Mouse (Mus musculus) left cerebral cortex, postnatal 14 days (tissue): ENCODE data around the gene Rac2. TPM values are rescaled to one million over a fixed set of nuclear protein-coding genes. Genes with fewer than 3 reads are reported as not detected.

Experiments used
- DNase-seq, 2 experiments: peaks; one replicate each; pipeline ENCODE4 v3.0.0; 2021 to 2022; ENCODE audit warnings: low spot score in 2 of 2, mixed read lengths in 1 of 2
- intact Hi-C: fragments of 180-260 bp; cut with DNase I; formaldehyde crosslinking; loops from one replicate; pipeline ENCODE4 v1.15.1; 2025
- total RNA-seq, 2 experiments: library from RNA; stranded (reverse); gene quantifications; 2 replicates each; pipeline ENCODE4 v1.2.3; 2021

Gene Rac2
- total RNA-seq, 2 experiments from 2014 or later: 2.3 to 4.6 TPM

DNA sequence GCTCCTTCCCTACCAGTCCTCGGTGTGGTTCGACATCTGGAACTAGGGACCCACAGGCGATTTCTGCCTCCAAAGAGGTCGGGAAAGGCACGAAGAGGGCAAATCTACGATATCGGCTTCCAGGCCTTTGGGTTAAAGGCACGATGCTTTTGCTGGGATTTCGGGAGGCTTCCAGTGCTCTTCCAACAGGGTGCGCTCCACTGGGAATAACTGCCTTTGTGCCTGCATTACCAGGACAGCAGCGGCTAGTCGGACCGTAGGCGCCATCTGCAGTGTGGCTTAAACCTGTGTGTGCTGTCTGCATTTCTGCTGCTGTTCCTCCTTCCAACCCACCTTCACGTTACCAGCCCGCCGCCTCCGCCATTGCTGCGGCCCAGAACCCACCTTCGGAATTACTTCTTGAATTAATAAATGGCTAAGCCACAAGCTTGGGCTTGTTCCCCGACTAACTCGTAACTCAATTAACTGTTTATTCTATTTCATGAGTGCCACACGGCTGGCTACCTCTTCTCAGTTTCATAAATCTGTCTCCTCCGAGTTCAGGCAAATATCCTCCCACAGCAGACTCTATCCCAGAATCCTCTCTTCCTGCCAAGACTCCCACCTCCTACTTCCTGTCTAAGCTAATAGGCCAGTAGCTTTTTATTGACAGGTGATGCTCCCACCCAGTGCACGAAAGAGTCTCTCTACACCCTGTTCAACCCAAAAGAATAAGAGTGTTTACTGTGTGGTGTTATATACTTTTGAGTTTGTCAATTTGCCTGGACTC, 17.9 kb downstream of the Rac2 start:
- no peak for DNase-seq
- intact Hi-C loops: no loop called here

DNA sequence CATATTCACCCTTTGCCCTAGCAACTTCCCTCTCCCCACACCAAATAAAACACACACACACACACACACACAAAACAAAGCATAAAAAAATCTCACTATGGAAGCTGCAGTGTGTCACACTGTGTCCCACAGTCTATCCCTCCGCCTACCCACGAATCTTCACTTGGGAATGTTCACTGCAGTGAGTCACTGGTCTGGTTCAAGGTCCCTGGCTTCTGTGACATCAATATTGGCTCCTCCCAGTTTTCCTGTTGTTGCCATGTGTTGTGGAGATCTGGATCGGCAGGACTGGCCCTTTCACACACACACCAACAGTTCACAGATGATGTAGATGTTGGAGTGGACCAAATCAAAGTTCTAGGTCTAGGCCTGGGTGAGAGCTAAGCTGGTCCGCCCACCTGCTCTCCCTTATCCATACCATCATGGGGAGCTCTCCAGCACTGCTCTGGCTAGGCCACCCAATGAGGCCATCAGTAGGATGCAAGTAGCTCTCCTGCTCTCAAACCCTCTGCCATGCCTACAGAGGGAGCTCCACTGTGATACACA, 23.3 kb downstream of the Rac2 start:
- DNase-seq: no peak
- intact Hi-C loops: no loop called here

DNA sequence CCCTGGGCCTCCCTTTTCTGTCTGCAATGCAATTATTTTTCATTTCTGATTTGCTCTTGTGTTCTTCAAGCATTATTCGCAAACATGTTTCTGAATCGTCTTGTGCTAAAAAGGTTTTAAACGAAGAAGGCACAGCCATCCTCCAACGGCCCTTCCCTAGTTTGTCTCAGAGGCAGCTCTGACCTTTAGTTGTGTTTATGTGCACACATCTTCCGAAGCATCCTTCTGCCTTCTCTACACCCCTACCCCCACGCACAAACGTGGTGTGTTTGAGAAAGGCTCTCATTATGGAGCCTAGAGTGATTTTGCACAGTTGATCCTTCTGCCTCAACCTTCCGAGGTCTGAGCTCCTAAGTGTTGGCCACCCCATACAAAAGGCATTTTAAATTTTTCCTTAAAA, 23.9 kb downstream of the Rac2 start:
- no peak for DNase-seq
- intact Hi-C loops: no loop called here

DNA sequence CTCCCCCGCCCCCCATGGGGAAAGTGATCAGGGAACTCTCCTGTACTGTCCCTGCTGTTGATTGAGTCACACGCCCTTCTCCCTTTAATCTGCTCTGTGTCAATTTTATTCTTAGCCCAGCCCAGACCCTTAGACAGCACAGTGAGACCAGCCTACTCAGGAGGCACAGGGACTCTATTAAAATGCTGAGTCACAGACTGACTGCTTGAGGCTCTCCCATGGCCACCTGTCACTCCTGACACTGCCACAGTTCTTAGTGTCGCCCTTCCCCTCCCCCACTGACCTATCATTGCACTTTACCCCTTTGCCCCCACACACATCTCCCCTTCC, 24.3 kb downstream of the Rac2 start:
- intact Hi-C loops: no loop called here
- no peak for DNase-seq

DNA sequence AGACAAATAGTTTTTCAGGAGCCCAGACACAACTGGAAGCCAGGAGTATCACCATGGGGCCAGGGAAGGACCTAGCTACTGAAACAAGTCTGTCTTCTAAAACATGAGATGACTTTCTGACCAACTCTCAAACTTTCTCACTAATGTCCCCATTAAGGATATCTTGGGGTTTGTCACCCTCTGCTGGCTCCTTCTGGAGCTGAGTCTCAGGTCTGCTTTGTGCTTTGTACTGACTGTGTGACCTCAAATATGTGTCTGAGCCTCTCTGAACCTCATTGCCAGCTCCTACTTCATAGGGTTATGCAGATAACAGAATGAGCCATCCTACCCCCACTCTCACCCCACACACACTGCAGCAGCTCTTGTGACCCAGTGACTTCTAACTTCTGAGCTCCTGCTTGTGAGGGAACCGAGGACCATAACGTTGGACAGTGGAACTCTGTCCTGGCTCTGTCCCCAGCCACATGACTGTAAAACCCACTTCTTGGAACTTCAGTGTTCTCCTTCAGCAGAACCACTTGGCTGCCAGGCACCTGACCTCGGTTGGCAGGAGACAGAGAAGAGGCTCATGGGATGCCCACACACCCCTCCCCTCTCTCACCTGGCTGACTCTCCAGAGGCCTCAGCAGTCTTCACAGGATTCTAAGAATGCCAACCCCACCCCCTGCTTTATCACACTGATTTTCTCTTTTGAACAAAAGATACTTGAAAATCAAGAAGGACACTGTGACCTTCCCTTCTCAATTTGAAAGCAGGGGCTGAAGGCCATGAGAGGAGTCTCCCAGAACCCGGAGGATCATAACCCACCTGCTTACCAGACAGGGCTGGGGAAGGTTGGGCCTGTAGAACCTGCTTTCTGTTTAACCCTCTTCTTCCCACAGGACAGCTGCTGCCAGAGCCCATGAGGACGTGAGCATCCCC, 24.9 kb downstream of the Rac2 start:
- peak in 1 of 2 experiments; percentile 46 for DNase-seq
- intact Hi-C loops: no loop called here

DNA sequence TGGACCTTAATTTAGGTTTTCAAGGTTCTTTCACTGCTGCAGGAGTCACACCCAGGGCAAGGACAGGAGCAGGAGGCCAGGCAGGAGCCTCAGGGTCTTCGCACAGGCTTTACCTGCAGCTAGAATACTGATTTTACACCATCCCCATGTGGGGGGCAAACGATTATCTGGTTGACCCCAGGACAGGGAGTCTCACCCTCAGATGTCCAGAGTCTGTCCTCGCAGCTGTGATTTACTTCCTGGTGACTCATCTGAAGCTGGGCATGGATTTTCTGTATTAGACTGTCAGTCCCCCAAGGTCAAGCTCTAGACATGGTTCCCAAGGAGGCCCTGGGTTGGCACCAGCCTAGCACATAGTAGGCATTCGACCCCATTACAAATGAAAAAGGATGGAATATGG, 26.5 kb downstream of the Rac2 start:
- intact Hi-C loops: no loop called here
- DNase-seq: no peak

DNA sequence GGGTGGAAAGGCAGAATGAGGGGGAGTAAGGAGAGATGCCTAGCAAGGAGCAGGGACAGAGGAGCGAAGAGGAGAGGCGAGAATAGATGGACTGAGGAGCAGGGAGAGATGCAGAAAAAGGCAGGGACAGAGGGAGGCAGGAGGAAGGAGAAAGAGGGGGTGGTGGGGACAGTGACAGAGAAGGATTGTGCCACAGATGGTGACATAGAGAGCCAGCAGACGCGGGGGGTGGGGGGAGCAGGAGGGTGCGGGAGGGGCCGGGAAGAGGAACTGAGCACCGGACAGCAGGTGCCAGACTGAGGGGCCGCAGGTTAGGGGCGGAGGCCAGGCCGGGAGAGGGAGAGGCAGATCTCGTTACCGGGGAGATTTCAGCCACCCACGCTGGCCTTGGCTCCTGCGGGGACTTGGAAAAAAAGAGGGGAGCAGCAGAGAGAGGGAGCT, 28.0 kb downstream of the Rac2 start, which contains the start of gene Sstr3:
TSS of gene Sstr3 (minus strand) at position 125 of the 441 bp plus-strand sequence.
- intact Hi-C loops: loop anchor here (5.0 kb wide), 1 partner anchor 38 kb away; no protein-coding TSS in a partner anchor
- DNase-seq: peak; percentile 40 to 68

DNA sequence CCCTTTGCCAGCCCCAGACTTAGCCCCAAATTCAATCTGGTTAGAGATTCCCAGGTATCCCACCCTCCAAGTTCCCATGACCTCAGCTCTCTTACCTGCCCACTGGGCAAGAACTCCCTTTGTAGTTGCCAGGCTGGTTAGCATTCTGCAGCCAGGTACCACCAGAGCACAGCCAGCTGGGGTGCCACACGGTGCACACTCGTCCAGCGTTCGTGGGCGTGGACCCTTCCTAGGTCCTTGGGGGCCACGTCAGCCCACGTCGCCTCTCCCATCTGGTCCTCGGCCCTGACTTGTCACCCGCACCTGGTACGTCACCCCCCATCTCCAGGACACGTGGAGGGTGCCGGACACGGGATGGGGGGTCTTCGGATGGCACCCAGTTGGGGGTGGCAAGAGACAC, 28.5 kb downstream of the Rac2 start:
- DNase-seq: no peak
- intact Hi-C loops: loop anchor here (5.0 kb wide), 1 partner anchor 38 kb away; no protein-coding TSS in a partner anchor

DNA sequence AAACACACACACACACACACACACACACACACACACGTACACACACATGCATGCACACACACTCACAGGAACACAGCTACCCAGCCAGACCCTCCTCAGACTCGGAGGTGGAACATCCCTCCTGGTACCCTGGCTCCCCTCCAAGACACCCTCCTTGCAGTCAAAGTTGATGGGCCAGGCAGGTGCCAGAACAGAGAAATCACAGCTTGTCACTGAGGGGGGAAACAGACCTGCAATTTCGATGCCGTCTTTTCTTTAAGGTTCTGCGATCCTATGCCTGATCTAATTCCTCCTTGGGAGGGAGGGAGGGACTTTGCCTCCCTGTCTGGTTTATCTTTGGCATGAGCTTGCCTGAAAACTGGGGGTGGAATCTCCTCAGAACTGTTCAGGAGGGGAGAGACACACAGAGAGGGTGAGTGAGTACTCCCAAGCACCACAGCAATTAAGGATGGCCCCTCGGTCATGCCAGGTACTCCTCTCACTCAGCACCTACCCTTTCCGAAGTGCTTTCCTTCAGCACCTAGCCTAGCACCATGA, 29.7 kb downstream of the Rac2 start:
- intact Hi-C loops: loop anchor here (5.0 kb wide), 1 partner anchor 39 kb away; no protein-coding TSS in a partner anchor
- peak; percentile 51 to 64 for DNase-seq

DNA sequence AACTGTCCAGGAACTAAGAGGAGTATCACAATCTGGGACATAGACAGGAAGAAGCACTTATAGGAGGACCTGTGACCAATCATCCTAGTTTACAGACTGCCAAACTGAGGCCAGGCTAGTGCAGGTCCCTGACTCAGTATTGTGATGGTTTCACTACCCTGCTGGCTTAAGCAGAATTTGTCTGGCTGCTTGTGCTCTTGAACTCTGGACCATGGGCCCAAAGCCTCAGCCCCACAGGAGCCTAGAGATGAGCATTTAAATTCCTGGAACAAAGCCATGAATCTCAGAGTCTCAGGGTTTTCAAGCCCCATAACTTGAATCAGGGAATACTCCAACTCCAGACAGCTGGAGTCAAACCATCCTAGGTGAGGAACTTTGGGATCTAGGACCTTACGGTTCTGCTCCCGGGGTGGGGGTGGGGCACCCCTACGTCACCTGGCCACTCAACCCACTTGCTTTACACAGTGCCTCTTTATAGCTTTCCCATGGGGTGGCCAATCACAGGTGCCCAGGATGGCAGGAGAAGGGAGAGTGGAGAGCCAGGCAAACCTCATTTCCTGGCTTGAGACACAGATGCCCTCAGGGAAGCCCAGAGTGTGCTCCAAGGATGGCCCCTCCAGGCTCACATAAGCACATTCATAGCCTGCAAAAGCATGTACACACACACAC, 30.4 kb downstream of the Rac2 start:
- DNase-seq: no peak
- intact Hi-C loops: loop anchor here (5.0 kb wide), 1 partner anchor 40 kb away; no protein-coding TSS in a partner anchor

DNA sequence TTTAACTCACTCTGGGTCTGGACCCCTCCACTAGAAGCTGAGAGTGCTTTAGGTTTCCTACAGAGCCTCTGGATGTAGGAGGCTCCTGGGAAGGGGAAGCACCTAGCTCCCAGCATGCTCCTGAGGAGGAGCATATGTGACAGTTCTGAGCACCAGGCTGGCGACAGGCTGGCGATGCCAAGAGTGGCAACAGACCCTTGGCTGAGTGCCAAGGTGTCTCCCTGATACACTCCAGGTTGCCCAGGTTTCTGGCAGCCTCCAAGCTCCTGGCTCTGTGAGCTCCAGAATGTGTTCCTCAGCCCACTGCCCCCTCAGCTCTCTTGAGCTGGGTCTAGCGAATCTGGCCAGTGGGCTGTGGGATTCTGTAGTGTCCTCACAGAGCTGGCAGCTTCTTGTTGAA, 31.0 kb downstream of the Rac2 start:
- intact Hi-C loops: loop anchor here (5.0 kb wide), 1 partner anchor 41 kb away; no protein-coding TSS in a partner anchor
- no peak for DNase-seq

DNA sequence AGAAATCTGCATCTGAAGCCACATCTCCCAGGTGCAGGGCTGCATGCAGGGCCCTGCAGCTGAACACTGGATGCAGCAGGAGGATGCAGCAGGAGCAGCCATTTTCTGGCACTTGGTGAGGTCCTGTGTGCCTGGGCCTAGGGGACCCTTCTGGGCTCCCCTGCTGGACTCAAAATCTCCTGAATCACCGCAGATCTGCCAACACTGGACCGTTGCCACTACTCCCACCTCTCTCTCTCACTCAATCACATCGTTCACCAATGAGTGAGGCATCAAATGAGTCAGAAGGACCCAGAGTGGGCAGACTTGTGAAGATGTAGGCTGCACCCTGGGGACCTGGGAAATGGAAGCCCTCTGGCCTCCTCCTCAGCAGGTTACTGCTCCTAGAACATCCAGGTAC, 31.5 kb downstream of the Rac2 start:
- DNase-seq: no peak
- intact Hi-C loops: loop anchor here (5.0 kb wide), 1 partner anchor 41 kb away; no protein-coding TSS in a partner anchor

DNA sequence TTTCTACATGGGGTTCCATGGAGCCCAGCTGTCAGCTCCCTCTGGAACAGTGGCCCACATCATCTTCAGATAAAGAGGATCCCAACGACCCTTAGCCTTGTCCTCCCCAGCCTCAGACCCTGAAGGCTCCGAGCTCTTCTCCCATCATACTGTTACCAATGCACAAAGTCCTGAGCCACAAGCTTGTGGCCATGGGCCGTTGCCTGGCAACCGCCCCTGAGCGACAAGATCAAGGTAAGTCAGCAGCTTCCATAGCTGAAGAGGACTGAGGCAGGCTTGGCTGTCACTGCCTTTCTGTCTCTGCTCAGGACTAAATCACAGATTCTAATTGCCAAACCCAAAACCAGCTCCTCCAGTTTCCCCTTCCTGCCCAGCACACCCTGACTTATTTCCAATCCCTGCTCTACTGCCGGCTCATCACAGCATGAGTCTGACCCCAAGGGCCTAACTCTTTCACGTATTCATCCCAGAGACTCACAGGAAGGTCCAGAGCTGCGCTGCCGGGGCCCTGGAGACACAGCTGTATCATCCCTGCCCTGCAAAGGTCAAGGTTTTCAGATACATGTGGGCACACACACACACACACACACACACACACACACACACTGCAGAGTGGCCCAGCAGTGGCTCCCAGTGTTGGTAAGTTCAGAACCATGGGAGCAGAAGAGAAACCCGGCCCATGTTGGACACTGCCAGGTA, 36.7 kb downstream of the Rac2 start:
- DNase-seq: no peak
- intact Hi-C loops: loop anchor here (10.0 kb wide), 1 partner anchor 181 kb away; no protein-coding TSS in a partner anchor

DNA sequence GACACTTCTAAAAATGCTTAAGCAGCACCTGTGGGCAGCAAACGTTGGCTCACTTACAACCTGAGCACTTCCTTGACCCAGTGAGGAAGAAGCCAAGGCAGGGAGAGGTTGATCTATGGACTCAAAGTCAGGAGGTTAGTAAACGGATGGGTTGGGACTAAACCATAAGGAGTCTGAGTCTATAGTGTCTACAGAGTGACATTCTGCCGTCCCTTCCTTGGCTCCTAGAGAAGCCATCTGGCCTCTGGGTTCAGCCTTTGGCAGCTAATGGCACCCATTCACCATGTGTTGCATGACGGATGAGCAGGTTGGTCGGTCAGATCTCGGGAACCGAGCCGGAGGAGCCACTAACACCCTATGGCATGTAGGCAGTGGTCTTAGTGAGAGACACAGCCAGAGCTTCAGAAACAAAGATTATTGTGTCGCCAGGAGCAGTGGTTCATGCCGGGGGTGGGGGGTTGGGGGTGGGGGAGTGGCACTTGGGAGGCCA, 39.2 kb downstream of the Rac2 start:
- intact Hi-C loops: loop anchor here (10.0 kb wide), 1 partner anchor 179 kb away; no protein-coding TSS in a partner anchor
- no peak for DNase-seq

DNA sequence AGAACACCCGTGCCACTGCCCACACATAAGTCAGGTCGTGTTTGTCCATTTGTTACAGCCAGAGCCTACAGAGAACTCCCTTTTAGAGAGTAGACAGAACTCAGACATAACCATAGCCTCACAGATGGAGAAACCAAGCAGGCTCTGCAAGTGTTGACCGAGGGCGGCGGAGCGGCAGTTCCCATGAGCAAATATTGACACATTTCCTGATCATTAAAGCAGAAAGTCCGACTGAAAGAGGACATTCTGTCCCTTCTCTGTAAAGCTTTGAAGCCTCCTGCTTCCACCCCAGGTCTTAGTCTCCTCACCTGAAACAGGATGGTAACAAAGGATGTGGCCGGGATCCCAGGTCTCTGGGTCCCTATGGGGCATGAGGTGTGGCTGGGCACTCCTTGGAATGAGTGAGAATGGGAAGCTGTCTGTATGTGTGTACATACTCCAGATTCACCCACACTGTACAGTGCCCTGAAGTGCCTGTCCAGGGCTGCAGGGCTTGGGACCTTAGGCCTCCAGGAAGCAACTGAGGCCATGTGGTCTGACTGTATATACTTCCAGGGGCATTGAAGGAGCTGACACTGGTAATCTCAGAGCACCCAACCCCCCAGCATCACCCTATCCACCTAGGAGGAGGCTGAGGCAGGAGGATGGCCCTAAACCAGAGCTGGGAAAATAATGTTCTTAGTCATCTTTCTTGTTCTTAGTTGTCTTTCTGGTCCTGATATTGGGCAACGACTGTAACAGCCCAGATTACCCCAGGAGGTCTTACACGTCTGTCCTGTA, 39.8 kb downstream of the Rac2 start:
- intact Hi-C loops: loop anchor here (10.0 kb wide), 1 partner anchor 178 kb away; no protein-coding TSS in a partner anchor
- DNase-seq: no peak

DNA sequence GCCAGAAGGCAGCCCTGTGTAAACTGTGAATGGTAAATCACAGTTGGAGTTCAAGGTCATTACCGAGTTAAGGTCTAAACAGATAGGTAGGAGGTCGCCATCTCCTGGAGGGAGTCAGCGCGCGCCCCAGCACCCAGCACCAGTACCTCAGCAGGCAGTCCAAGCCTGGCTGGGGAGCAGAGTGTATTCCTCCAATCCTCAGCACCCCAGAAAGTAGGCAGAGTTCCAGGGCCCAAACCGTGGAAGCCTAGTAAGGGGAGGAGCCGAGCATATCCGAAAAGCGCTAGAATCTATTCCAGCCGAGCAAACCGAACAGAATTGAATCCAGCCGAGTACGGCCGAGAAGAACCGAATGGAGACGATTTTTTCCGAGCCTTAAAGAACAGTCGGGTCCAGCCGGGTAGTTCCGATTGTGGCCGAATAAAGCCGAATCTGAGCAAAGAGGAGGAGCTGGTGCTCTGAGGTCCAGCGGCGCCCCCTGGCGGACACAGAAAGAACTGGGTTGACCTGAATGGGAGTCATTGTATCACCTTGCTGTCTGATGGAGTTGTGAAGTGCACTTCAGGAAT, 40.6 kb downstream of the Rac2 start:
- intact Hi-C loops: loop anchor here (10.0 kb wide), 1 partner anchor 177 kb away; no protein-coding TSS in a partner anchor
- peak; percentile 100 for DNase-seq

DNA sequence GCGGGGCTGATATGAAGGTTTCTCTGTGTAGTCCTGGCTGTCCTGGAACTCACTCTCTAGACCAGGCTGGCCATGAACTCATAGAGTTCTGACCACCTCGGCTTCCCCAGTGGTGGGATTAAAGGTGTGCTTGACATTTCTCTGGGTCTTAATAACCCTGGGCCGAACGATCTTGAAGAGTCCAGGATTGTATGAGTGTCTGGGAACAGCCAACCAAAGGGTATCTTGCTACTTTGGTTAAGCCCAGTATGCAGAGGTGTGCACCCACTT, 41.2 kb downstream of the Rac2 start:
- DNase-seq: no peak
- intact Hi-C loops: loop anchor here (10.0 kb wide), 1 partner anchor 177 kb away; no protein-coding TSS in a partner anchor
